Mouse (Mus musculus): ENCODE measurements around the gene Slc8a1.

The Slc8a1 gene

GRCm38 (mm10) chr17:81576893-81577292 is 161.3 kb downstream of the Slc8a1 start:
- no peak for DNase-seq (ENCODE audit: low read depth, low spot score)

- DNase-seq (ENCODE audit: low read depth, low spot score) = peak; percentile 0
Observed at GRCm38 (mm10) chr17:81565634-81566372, 172.4 kb downstream of the Slc8a1 start.

GRCm38 (mm10) chr17:81554052-81554734 is 184.0 kb downstream of the Slc8a1 start:
- no peak for DNase-seq (ENCODE audit: low read depth, low spot score)

GRCm38 (mm10) chr17:81551856-81552635 is 186.1 kb downstream of the Slc8a1 start:
- no peak for DNase-seq (ENCODE audit: low read depth, low spot score)

- DNase-seq (ENCODE audit: low read depth, low spot score) = no peak
Observed at GRCm38 (mm10) chr17:81550864-81551263, 187.3 kb downstream of the Slc8a1 start.

GRCm38 (mm10) chr17:81548016-81548415 is 190.2 kb downstream of the Slc8a1 start:
- no peak for DNase-seq (ENCODE audit: low read depth, low spot score)

- DNase-seq (ENCODE audit: low read depth, low spot score) = no peak
Observed at GRCm38 (mm10) chr17:81546525-81546924, 191.7 kb downstream of the Slc8a1 start.

GRCm38 (mm10) chr17:81546012-81546411 is 192.2 kb downstream of the Slc8a1 start:
- DNase-seq (ENCODE audit: low read depth, low spot score) = no peak

GRCm38 (mm10) chr17:81544926-81545325 is 193.3 kb downstream of the Slc8a1 start:
- no peak for DNase-seq (ENCODE audit: low read depth, low spot score)

- DNase-seq (ENCODE audit: low read depth, low spot score) = no peak
Observed at GRCm38 (mm10) chr17:81542313-81543185, 195.6 kb downstream of the Slc8a1 start.

- DNase-seq (ENCODE audit: low read depth, low spot score) = no peak
Observed at GRCm38 (mm10) chr17:81538163-81539160, 199.7 kb downstream of the Slc8a1 start.

- no peak for DNase-seq (ENCODE audit: low read depth, low spot score)
Observed at GRCm38 (mm10) chr17:81536093-81536492, 202.1 kb downstream of the Slc8a1 start.

- DNase-seq (ENCODE audit: low read depth, low spot score) = no peak
Observed at GRCm38 (mm10) chr17:81529849-81530248, 208.3 kb downstream of the Slc8a1 start.

- DNase-seq (ENCODE audit: low read depth, low spot score) = no peak
Observed at GRCm38 (mm10) chr17:81528940-81529339, 209.2 kb downstream of the Slc8a1 start.

GRCm38 (mm10) chr17:81526463-81526862 is 211.7 kb downstream of the Slc8a1 start:
- DNase-seq (ENCODE audit: low read depth, low spot score) = no peak

- no peak for DNase-seq (ENCODE audit: low read depth, low spot score)
Observed at GRCm38 (mm10) chr17:81524826-81525225, 213.4 kb downstream of the Slc8a1 start.

- DNase-seq (ENCODE audit: low read depth, low spot score) = no peak
Observed at GRCm38 (mm10) chr17:81523943-81524342, 214.2 kb downstream of the Slc8a1 start.

- no peak for DNase-seq (ENCODE audit: low read depth, low spot score)
Observed at GRCm38 (mm10) chr17:81518316-81519025, 219.7 kb downstream of the Slc8a1 start.

GRCm38 (mm10) chr17:81516155-81516554 is 222.0 kb downstream of the Slc8a1 start:
- DNase-seq (ENCODE audit: low read depth, low spot score) = no peak

Measured in ZHBTc4 (cell line).